Mouse (Mus musculus) macrophage (primary cell): Measurements from ENCODE around the gene Tsfm. TPM values are rescaled to one million over a fixed set of nuclear protein-coding genes. Genes with fewer than 3 reads are reported as not detected.

Experiments
- H3K27ac ChIP-seq: fragments of 350-480 bp; formaldehyde crosslinking; 2 replicates; pipeline ENCODE4 v1.9.0; 2021
- H3K36me3 ChIP-seq: fragments of 350-480 bp; formaldehyde crosslinking; 2 replicates; pipeline ENCODE4 v1.9.0; 2021; ENCODE audit errors: inconsistent target
- H3K4me3 ChIP-seq: fragments of 350-480 bp; formaldehyde crosslinking; 2 replicates; pipeline ENCODE4 v1.9.0; 2021; ENCODE audit errors: inconsistent target
- H3K79me2 ChIP-seq: fragments of 350-480 bp; formaldehyde crosslinking; 2 replicates; pipeline ENCODE4 v1.9.0; 2021; ENCODE audit errors: inconsistent target
- WGBS: methylation state at CpG from one replicate; pipeline ENCODE4 v1.1.7; 2026; ENCODE audit warnings: inconsistent platforms; ENCODE audit not compliant: missing documents; 5-methylcytosine and 5-hydroxymethylcytosine counted together
- polyA plus RNA-seq: library from polyadenylated mRNA; stranded (reverse); fragments of 250-400 nt; gene quantifications from 3 replicates; pipeline ENCODE4 v1.2.4, GENCODE M21; 2018; ENCODE audit warnings: inconsistent platforms

Tsfm gene
- polyA plus RNA-seq, 1 experiment from 2014 or later = 4.9 TPM

DNA sequence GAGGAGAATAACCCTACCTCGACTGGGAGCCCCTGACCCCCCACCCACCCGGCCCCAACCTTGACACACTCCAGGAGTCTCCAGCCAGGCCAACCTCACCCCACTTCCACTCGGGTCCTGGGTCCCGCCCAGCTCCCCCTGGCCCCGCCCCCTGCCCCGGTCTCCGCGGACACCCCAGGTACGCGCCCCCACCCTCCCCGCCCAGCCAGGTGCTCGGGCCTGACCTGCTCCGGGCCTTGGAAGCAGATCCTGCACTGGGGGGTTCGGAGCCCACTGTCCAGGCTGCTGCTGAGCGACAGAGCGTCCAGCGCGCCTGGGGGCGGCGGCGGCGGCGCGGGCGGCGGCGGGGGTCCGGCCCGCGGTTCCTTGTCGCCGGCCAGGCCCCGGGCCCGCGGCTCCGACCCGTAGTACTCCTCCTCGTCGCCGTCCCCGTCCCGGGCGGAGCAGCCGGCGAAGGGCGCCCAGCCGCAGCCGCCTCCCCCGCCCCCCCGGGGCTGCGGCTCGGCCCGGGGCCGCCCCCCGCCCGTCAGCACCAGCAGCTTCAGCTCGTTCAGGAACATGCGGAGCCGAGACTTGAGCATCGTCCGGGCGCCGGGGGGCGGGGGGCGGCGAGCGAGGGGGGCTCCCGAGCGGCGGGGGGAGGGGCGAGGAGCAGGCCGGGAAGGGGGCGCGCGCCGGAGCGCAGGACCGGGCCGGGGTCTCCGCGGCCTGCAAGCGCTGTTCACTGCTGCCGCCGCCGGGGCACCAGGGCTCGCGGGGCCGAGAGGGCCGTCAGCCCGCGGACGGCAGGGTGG, 28.7 kb upstream of the Tsfm start:
- WGBS = 0% methylated on average over 44 of the region's 92 CpGs
- H3K27ac ChIP-seq = no peak overlapping the region
- no peaks in the 10 kb centered on the region for H3K36me3 ChIP-seq
- no peak overlapping the region for H3K4me3 ChIP-seq
- peaks cover 9% of the 10 kb centered on the region for H3K79me2 ChIP-seq

DNA sequence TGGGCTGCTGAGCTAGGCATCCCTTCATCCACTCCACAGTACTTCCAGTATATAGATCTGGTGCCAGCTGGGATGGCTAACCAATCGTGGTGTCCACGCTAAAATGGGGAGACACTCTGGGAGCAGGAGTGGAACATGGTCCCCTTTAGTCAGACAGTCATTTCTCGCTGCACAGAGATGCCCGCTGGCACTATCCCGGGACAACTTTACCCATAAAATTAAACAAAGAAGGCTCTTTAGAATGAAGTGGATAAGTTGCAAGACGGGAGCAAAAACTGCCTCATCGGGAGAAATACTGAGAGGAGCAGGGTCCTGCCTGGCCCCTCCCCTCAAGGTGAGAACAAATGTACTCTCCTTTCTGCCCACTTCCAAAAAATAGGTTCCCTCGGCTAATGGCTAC, 28.1 kb upstream of the Tsfm start:
- no peak overlapping the region for H3K4me3 ChIP-seq
- WGBS = 25% methylated on average over 8 of the region's 8 CpGs
- no peak overlapping the region for H3K27ac ChIP-seq
- H3K36me3 ChIP-seq = no peaks in the 10 kb centered on the region
- peaks cover 3% of the 10 kb centered on the region for H3K79me2 ChIP-seq

DNA sequence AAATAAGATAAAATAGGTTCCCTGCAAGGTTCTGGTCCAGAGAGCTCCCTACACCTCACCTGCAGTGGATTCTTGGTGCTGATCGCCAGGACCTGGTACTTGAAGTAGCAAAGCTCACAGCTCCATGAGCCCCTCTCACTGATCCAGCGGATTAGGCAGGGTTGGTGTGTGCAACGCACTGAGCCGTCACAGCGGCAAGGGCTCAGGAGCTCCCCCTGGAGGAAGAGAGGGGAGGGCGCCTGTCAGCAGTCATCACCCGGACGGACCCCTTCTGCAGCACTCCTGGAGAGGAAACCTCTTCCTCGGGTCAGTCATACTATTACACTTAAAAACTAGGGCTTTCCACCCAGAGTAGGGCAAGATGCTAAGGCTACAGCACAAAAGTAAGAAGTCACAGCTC, 27.5 kb upstream of the Tsfm start:
- 5% methylated on average over 9 of the region's 9 CpGs for WGBS
- Histone ChIP-seq H3K27ac (no peak overlapping the region), H3K36me3 (no peaks in the 10 kb centered on the region), H3K79me2 (no peaks in the 10 kb centered on the region), H3K4me3 (no peak overlapping the region)

DNA sequence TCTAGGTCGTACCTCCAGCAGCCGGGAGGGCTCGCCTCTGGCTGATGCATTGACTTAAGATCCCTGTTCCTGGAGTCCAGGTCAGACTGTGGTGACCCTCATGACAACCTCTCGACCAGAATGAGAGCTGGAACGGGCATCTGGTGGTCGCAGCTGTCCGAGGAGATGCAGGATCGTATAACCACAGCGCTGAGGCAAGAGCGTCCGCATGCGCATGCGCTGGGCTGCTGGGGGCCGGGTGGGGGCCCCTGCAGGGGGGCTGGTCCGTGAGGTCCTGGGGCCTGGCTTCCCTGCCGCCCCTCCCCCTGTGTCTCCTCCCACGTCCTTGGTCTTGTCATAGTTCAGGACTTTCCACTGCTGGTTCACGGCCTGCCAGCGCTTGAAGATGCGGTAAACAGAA, 25.9 kb upstream of the Tsfm start:
- 88% methylated on average over 15 of the region's 20 CpGs for WGBS
- no peaks in the 10 kb centered on the region for H3K79me2 ChIP-seq

DNA sequence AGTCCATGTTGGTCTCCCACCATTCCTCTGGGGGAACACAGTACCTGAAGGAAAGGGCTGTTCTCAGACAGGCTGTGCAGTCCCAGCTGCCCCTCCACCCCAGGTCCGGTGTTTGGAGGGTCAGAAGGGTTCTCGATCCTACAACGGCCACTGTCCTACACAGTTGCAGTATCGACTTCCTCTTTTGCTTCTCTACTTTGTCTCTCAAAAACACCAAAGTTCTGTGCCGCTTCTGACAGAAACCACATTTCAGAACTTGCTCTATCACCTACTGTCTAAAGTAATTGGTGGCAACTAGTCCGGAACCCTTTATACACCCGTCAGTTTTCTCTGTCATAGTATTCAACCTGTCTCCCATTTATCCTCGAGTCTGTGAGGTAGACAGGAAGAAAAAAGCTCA, 24.8 kb upstream of the Tsfm start:
- no peaks in the 10 kb centered on the region for H3K79me2 ChIP-seq
- 14% methylated on average over 8 of the region's 8 CpGs for WGBS
- no peak overlapping the region for H3K4me3 ChIP-seq
- no peak overlapping the region for H3K27ac ChIP-seq
- H3K36me3 ChIP-seq = no peaks in the 10 kb centered on the region

More for the DNA sequence above, 25.9 kb upstream of the Tsfm start:
- H3K4me3 ChIP-seq = no peak overlapping the region
- no peak overlapping the region for H3K27ac ChIP-seq
- H3K36me3 ChIP-seq = no peaks in the 10 kb centered on the region

DNA sequence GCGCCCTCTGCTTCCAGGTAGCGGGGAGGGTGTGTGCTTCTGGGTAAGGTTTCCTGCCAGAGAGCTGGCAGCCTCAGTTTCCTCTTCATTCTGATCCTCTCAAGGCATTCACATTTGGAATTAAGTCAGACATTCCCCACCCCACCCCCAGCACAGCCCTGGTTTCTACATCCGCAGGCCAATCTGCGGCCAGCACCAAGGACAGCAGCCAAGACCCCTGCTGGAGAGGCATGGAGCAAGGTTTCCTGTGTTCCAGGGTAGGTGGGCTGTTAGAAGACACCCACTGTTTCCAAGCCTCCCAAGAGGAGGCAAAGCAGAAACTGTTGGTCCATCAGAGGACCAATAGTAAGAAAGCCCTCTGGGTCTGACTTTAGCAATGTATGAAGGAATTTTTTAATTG, 24.0 kb upstream of the Tsfm start:
- H3K27ac ChIP-seq = no peak overlapping the region
- no peaks in the 10 kb centered on the region for H3K36me3 ChIP-seq
- H3K79me2 ChIP-seq = no peaks in the 10 kb centered on the region
- no peak overlapping the region for H3K4me3 ChIP-seq
- WGBS = 97% methylated on average over 4 of the region's 4 CpGs

DNA sequence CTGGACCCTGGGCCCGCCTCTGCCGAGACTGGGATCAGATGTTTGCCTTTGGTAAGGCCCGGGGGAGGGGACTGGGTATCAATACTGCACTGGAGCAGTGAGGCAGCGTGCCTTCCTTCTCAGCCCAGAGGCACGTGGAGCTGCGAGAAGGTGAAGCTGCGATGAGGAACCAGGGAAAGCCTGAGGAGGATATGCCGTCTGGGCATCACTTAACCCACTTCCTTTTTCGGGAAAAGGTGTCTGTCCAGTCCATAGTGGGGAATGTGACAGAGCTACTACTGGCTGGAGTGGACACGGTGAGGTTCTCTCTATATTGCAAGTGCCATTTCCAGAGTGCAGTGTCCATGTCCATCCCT, 19.5 kb upstream of the Tsfm start:
- WGBS = 5% methylated on average over 10 of the region's 10 CpGs
- Histone ChIP-seq H3K27ac (no peak overlapping the region), H3K4me3 (no peak overlapping the region)

DNA sequence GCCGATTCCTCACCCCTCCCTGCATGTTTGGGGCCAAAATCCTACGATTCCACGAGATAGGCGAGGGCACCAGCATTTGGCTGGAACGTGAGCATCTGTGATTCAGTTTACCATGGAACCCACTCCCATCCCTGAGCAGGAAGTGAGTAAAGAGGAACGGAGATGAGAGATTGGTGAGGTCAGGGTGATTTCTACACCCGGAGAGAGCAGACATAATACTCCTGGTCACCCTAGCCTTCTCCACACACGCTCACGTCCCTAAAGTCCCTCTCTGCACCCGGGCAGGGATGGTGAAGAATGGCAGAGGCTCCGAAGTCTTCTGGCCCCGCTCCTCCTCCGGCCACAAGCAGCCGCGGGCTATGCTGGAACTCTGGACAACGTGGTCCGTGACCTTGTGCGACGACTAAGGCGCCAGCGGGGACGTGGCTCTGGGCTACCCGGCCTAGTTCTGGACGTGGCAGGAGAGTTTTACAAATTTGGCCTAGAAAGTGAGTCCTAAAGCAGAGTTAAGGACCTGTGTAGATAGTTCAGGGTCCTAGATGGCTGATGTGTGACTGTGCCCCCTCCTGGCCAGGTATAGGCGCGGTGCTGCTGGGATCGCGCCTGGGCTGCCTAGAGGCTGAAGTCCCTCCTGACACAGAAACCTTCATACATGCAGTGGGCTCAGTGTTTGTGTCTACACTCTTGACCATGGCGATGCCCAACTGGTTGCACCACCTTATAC, 18.9 kb upstream of the Tsfm start:
- Histone ChIP-seq H3K4me3 (no peak overlapping the region), H3K27ac (no peak overlapping the region), H3K79me2 (no peaks in the 10 kb centered on the region), H3K36me3 (no peaks in the 10 kb centered on the region)
- 4% methylated on average over 29 of the region's 29 CpGs for WGBS

More for the DNA sequence above, 19.5 kb upstream of the Tsfm start:
- H3K36me3 ChIP-seq = no peaks in the 10 kb centered on the region
- no peaks in the 10 kb centered on the region for H3K79me2 ChIP-seq

DNA sequence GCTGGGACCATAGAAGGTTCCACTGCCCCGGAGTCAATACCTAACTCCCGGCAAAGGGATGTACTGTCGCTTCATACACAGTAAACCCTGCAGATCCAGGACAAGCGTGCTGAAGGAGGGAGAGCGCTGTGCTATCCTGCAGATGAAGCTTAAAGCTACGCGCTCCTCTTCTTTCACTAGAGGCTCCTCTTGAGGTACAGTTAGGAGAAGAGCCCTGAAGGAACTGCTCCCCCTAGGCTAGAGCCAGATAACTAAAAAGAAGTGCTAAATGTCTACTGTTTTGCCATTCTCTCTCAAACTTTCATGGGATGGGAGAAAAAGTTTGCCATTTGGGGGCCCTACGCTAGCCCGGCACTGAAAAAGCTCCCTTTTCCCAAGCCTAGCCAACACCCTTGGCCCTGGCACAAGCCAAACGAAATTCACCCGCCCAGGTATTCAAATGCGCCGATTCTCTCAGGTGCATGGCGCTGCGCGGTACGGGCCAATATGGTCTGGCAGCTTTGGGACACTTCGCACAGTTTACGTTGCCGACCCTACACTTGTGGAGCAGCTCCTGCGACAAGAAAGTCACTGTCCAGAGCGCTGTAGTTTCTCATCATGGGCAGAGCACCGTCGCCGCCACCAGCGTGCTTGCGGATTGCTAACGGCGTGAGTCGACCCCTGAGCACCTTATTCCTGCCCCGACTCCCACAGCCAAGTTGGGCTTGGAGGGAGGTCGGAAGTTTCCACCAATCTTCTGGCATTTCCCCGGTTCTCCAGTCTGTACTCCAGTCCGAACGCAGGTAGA, 18.2 kb upstream of the Tsfm start:
- no peak overlapping the region for H3K27ac ChIP-seq
- no peak overlapping the region for H3K4me3 ChIP-seq
- no peaks in the 10 kb centered on the region for H3K79me2 ChIP-seq
- 13% methylated on average over 35 of the region's 35 CpGs for WGBS
- H3K36me3 ChIP-seq = no peaks in the 10 kb centered on the region

DNA sequence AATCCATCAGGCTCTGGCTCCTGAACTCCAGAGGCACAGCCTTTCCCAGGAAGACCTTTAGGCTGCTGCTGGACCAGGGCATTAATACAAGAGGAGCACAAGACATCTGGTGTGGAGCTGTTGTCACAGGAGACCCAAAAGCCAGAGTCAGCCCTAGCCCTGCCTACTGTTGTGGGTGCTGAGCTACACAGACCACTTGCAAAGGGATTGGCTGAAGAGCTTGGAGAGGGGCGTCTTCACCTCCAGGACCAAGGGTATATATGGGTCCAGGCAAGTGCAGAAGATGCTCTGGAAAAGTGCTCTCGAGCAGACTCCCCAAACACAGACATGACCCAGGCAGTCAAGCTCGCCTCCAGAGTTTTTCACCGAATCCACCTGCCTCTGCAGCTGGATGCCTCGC, 17.3 kb upstream of the Tsfm start, which contains the start of gene Cyp27b1:
Gene Cyp27b1 (plus strand): TSS at position 297 of the 400 bp plus-strand sequence.
- WGBS = 58% methylated on average over 5 of the region's 5 CpGs
- Histone ChIP-seq H3K79me2 (no peaks in the 10 kb centered on the region), H3K27ac (no peak within 1 kb of the TSS), H3K4me3 (no peak within 1 kb of the TSS), H3K36me3 (no peaks in the 10 kb centered on the region)

DNA sequence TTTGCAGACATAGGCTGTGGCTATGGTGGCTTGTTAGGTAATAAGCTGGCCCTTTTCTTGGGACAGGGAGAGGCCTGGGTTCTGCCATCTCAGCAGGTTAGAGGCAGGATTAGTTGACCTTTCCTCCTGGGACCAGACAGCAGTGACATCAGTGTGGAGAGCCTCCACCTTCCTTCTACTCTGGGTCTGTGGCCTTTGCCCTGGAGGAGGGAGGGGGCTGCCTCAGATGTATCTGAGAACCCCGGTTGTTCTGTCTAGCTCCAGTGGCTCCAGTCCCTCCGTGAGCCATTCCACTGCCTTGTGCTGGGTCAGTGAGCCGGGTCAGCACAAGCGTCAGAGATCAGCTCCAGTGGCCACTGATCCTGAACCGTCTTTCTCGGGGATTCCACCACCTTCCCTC, 12.5 kb upstream of the Tsfm start:
- Histone ChIP-seq H3K27ac (no peak overlapping the region), H3K36me3 (no peaks in the 10 kb centered on the region), H3K4me3 (no peak overlapping the region), H3K79me2 (no peaks in the 10 kb centered on the region)
- WGBS = 98% methylated on average over 6 of the region's 6 CpGs

DNA sequence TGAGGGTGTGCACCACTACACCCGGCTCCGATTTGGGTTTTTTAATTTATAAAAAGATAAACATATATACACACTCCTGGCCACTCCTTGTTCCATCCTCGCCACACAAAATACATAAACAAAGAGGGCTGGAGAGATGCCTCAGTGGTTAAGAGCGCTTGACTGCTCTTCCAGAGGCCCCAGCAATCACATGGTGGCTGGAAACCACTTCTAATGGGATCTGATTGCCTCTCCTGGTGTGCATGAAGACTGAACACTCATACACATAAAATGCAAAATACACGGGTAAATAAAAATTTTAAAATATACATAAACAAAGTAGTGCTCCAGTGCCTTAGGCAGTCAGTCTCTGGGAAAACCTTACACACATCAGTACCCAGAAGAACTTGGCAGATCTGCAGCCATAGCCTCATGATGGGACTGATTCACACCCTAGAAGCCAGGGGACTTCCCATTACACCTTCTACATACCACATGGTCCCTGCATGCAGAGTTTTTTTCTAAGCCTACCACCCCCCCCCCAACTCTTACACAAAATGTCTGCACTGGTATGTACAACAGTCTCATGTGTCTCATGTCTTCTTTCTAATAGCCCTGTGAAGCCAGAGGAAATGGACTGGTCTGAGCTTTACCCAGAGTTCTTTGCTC, 12.0 kb upstream of the Tsfm start:
- H3K4me3 ChIP-seq = peak overlapping the region; percentile 65
- no peaks in the 10 kb centered on the region for H3K36me3 ChIP-seq
- 20% methylated on average over 5 of the region's 5 CpGs for WGBS
- H3K27ac ChIP-seq = peak overlapping the region; percentile 32; the same call in 1 of the 2 replicates
- H3K79me2 ChIP-seq = no peaks in the 10 kb centered on the region

DNA sequence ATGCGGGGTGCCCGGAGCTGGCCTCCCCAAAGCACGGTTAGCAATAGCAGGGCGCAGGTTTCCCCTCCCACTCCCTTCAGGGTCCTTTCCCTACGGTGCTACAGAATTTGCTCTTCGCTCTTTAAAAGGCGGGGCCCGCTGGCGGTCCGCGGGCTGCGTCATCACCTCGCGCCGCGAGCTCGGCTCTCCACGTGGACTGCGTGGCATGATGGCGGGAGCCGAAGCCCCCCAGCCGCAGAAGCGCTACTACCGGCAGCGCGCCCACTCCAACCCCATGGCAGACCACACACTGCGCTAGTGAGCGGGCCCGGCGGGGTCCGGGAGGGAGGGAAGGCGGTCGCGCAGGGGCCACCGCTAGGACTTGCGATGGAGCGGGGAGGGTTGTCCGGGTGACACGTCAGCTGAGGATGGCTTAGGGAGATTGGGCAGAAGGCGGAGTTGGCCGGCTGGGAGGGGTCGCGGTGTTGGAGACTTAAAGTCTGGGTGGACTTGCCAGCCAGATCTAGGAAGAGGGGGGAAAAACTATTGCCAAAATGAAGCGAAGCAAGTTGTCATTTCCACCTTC, 11.2 kb upstream of the Tsfm start:
- H3K79me2 ChIP-seq = no peaks in the 10 kb centered on the region
- H3K36me3 ChIP-seq = no peaks in the 10 kb centered on the region
- H3K4me3 ChIP-seq = peak overlapping the region; percentile 65
- peak overlapping the region; percentile 32; the same call in 1 of the 2 replicates for H3K27ac ChIP-seq
- 1% methylated on average over 44 of the region's 44 CpGs for WGBS

DNA sequence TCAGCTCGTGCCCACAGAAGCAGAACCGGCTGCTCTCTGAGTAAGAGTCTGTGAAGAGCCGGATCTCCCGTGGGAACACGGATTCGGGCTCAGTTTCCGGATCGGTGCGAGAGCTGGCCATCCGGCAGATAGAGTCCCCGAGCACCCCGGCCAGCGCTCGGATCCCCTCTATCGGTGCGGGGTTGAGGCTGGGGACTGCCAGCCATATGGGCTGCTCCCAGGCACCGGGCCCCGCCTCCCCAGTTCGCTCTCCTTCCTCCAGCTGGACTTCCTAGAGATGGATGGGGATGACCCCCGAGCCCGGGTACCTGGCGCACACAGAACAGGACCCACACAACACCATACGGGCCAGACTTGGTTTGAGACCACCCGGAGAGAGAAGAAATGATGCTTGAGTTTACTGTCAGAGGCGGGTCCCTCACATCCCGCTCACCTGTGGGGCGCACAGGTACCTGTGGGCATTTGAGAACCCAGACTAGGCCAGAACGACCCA, 10.7 kb upstream of the Tsfm start, which contains the start of the genes Mettl1 and Eef1akmt3:
Gene Mettl1 (plus strand): TSS at position 141 of the 493 bp plus-strand sequence.
Gene Eef1akmt3 (minus strand): TSS at position 240 of the 493 bp plus-strand sequence.
- WGBS = 1% methylated on average over 25 of the region's 28 CpGs
- peak within 1 kb of the TSS; percentile 32; the same call in 1 of the 2 replicates for H3K27ac ChIP-seq
- no peaks in the 10 kb centered on the region for H3K79me2 ChIP-seq
- no peaks in the 10 kb centered on the region for H3K36me3 ChIP-seq
- H3K4me3 ChIP-seq = peak within 1 kb of the TSS; percentile 65
